Mouse (Mus musculus) midbrain, embryonic 13.5 days (tissue): ENCODE measurements around the gene Dmwd. TPM values are rescaled to one million over a fixed set of nuclear protein-coding genes. Genes with fewer than 3 reads are reported as not detected.

Experiments
- ATAC-seq: fragments of 200-750 bp; cut with Nextera tagmentation; 2 replicates; pipeline ENCODE4 v1.8.0; 2017; ENCODE audit warnings: mild to moderate bottlenecking, moderate TSS enrichment, moderate library complexity
- H3K27ac ChIP-seq: fragments of 300-500 bp; sonication (generic); 2 replicates; pipeline ENCODE4 v1.5.1; 2015; ENCODE audit warnings: inconsistent platforms, mild to moderate bottlenecking, moderate library complexity
- H3K27me3 ChIP-seq: fragments of 300-500 bp; sonication (generic); 2 replicates; pipeline ENCODE4 v1.6.1; 2015; ENCODE audit warnings: mild to moderate bottlenecking, inconsistent platforms
- H3K36me3 ChIP-seq: fragments of 300-500 bp; sonication (generic); 2 replicates; pipeline ENCODE4 v1.6.1; 2015; ENCODE audit warnings: mild to moderate bottlenecking, inconsistent platforms
- H3K4me1 ChIP-seq: fragments of 300-500 bp; sonication (generic); replicated peaks from 2 replicates; pipeline ENCODE4 v1.6.1; 2015; ENCODE audit warnings: inconsistent platforms
- H3K4me2 ChIP-seq: fragments of 300-500 bp; sonication (generic); replicated peaks from 2 replicates; pipeline ENCODE4 v1.6.1; 2015; ENCODE audit warnings: moderate library complexity, mild to moderate bottlenecking, inconsistent platforms
- H3K4me3 ChIP-seq: fragments of 300-500 bp; sonication (generic); replicated peaks from 2 replicates; pipeline ENCODE4 v1.5.1; 2015; ENCODE audit warnings: mild to moderate bottlenecking, inconsistent platforms
- H3K9ac ChIP-seq: fragments of 300-500 bp; sonication (generic); replicated peaks from 2 replicates; pipeline ENCODE4 v1.6.1; 2015; ENCODE audit warnings: mild to moderate bottlenecking, inconsistent platforms
- H3K9me3 ChIP-seq: fragments of 300-500 bp; sonication (generic); 2 replicates; pipeline ENCODE4 v1.6.1; 2016; ENCODE audit warnings: mild to moderate bottlenecking, inconsistent platforms
- WGBS: fragments of 180-500 bp; shearing (Covaris S2); methylation state at CpG from one replicate; pipeline ENCODE4 v1.1.7; 2015; 5-methylcytosine and 5-hydroxymethylcytosine counted together
- polyA plus RNA-seq: library from polyadenylated mRNA; unstranded; fragments of >200 nt; fragmentation: Nextera tagmentation; extraction: Ambion mirVana; gene quantifications from 2 replicates; pipeline ENCODE4 v1.2.1, GENCODE M21; 2015

The Dmwd gene
- polyA plus RNA-seq, 1 experiment from 2014 or later, result 25.3 TPM

- H3K9me3 ChIP-seq, result no peaks in the 10 kb centered on the region
- H3K27ac ChIP-seq, result no peak overlapping the region
- no peak overlapping the region for H3K9ac ChIP-seq
- no peaks in the 10 kb centered on the region for H3K36me3 ChIP-seq
- H3K4me2 ChIP-seq, result no peak overlapping the region
- ATAC-seq, result no peak
- H3K4me1 ChIP-seq, result peaks cover 44% of the 10 kb centered on the region
- H3K27me3 ChIP-seq, result peaks cover 10% of the 10 kb centered on the region; the same call in 1 of the 2 replicates
- no peak overlapping the region for H3K4me3 ChIP-seq
These were observed 21.8 kb downstream of the Dmwd start for GRCm38 (mm10) chr7:19097863-19098262.

DNA sequence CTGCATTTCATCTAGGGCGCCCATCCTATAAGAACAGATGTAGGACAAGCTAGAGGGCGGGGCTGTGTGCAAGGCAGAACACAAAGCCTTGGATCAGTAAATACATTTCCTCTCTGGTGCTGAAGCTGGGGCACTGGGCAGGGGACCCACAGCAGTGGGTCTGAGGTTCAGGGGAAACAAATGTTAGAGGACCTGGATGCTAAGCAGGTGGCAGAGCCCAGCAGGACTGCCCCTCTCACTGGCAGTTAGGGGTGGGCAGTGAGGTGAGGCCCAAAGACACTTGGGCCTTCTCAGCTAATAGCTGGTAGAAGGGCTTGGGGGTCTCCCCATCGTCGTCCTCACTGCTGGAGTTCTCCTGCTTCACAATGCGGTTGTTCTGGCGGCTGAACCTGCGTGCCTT is 22.8 kb downstream of the Dmwd start:
- no peaks in the 10 kb centered on the region for H3K9me3 ChIP-seq
- H3K9ac ChIP-seq, result no peak overlapping the region; the same call in 1 of the 2 replicates
- WGBS, result 61% methylated on average over 7 of the region's 7 CpGs
- H3K4me2 ChIP-seq, result no peak overlapping the region
- peaks cover 34% of the 10 kb centered on the region for H3K4me1 ChIP-seq
- ATAC-seq, result no peak
- H3K27me3 ChIP-seq, result peaks cover 10% of the 10 kb centered on the region; the same call in 1 of the 2 replicates
- H3K27ac ChIP-seq, result no peak overlapping the region
- H3K4me3 ChIP-seq, result no peak overlapping the region
- no peaks in the 10 kb centered on the region for H3K36me3 ChIP-seq

GRCm38 (mm10) chr7:19100290-19100689 is 24.3 kb downstream of the Dmwd start:
- Histone ChIP-seq H3K4me2 (no peak overlapping the region), H3K9me3 (no peaks in the 10 kb centered on the region), H3K9ac (no peak overlapping the region), H3K36me3 (no peaks in the 10 kb centered on the region), H3K27me3 (peaks cover 6% of the 10 kb centered on the region; the same call in 1 of the 2 replicates), H3K4me1 (peaks cover 20% of the 10 kb centered on the region), H3K27ac (no peak overlapping the region), H3K4me3 (no peak overlapping the region)
- 79% methylated on average over 1 of the region's 1 CpGs for WGBS
- no peak for ATAC-seq

DNA sequence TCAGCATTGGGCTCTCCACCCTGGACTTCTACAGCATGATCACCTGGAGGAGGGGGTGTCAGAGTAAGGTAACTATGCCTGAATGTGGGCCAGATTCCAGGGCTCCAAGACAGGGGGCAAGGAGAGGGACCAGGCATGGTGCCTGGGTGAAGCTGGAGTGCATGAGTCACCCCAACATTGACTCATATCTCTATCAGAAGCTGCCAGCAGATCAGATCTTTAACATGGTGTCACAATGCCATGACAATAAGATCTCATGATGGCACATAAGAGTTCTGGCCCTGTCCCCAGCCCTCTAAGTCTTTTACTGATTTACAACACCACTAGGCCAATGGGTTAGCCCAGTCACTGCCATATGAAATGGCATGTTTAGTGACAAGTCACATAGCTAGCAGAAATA is 27.7 kb downstream of the Dmwd start:
- Histone ChIP-seq H3K4me1 (no peaks in the 10 kb centered on the region), H3K9me3 (no peaks in the 10 kb centered on the region), H3K4me3 (no peak overlapping the region), H3K36me3 (no peaks in the 10 kb centered on the region), H3K4me2 (no peak overlapping the region), H3K27me3 (no peaks in the 10 kb centered on the region), H3K9ac (no peak overlapping the region), H3K27ac (no peak overlapping the region)
- ATAC-seq, result no peak

- Histone ChIP-seq H3K9ac (no peak overlapping the region), H3K4me1 (no peaks in the 10 kb centered on the region), H3K27ac (no peak overlapping the region), H3K9me3 (no peaks in the 10 kb centered on the region), H3K27me3 (no peaks in the 10 kb centered on the region), H3K4me2 (no peak overlapping the region), H3K4me3 (no peak overlapping the region), H3K36me3 (no peaks in the 10 kb centered on the region)
- no peak for ATAC-seq
- 81% methylated on average over 2 of the region's 2 CpGs for WGBS
These were observed 28.5 kb downstream of the Dmwd start for GRCm38 (mm10) chr7:19104486-19104885.

DNA sequence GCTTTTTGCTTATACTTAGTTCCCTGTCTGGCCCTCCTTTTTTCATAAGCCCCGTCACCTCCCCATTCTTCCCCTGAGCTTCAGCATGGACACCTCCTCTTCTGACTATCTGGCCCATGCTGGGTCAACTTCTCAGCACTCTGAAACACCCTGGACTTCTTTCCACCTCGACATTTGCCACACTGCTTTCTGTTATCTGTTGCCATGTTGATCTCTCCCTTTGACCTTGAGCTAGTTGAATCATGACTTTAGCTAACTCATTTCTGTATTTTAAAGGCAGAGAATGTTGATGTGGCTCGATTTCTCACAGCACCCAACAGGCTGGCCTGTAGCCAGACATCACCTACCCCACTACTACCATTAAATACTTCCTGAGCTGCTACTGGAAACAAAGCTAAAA is 31.4 kb downstream of the Dmwd start:
- Histone ChIP-seq H3K9me3 (no peaks in the 10 kb centered on the region), H3K36me3 (no peaks in the 10 kb centered on the region), H3K4me3 (no peak overlapping the region), H3K27ac (no peak overlapping the region), H3K4me1 (no peaks in the 10 kb centered on the region), H3K9ac (no peak overlapping the region), H3K4me2 (no peak overlapping the region), H3K27me3 (no peaks in the 10 kb centered on the region)
- WGBS, result 70% methylated on average over 3 of the region's 3 CpGs
- ATAC-seq, result no peak

DNA sequence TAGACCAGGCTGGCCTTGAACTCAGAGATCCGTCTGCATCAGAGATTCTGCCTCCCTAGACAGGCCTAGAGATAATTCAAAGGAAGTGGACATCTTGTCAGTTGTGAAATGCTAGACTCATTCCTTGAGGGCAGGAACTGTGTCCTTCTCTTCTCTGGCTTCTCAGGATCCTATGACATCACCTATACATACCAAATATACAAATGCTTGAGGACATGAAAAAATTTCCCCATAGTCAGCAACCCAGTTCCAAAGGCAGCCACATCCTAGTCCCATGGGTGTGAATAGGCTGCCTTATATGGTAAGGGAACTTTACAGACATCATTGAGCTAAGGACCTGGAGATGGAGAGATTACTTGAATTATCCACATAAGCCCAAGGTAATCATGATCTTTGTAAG is 33.5 kb downstream of the Dmwd start:
- WGBS, result 84% methylated on average over 1 of the region's 1 CpGs
- Histone ChIP-seq H3K4me3 (no peak overlapping the region), H3K4me1 (no peaks in the 10 kb centered on the region), H3K27ac (no peak overlapping the region), H3K27me3 (no peaks in the 10 kb centered on the region), H3K36me3 (no peaks in the 10 kb centered on the region), H3K9me3 (no peaks in the 10 kb centered on the region), H3K9ac (no peak overlapping the region), H3K4me2 (no peak overlapping the region)
- ATAC-seq, result no peak

DNA sequence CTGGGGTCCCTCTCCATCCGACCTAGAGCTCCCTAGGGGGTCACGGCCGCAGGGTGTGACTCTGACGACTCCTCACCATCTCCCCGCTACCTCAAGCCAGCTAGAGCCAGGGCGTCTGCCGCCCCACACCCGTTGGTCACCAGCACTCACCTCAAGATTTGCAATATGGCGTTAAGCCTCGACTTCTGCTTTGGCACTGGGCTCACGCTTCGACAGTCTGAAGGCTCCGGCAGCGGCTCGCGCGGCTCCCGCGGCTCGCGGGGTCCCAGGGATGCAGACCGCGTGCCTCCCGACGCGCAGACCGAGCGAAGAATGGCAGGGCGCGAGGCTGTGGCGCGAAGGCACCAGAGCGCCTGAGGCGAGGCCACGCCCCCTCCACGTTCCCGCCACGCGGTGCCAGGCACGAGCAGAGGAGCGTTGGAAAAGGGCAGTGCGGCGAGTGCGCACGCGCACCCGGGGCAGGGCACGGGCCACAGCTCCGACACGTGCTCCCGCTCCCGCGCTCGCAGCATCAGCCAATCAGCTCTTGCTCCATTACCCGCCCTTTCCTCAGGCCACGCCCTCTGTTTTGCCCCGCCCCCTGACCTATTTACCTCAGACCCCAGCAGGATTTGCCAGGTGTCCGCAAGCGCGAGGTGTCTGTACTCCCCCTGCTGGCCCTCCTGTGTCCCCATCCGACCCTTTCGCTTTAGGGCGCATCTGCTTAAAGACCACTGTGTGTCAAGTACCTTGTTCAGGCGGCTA is 42.2 kb downstream of the Dmwd start, which contains the start of gene Gm4969:
Gene Gm4969, minus strand, starts transcription at position 341 of the 744 bp plus-strand sequence.
- no peaks in the 10 kb centered on the region for H3K9me3 ChIP-seq
- 0 out of 2 replicates have a peak within 1 kb of the TSS, but pooled peaks have one; percentile 10 for H3K9ac ChIP-seq
- ATAC-seq, result peak; percentile 25; the same call in 1 of the 2 replicates

DNA sequence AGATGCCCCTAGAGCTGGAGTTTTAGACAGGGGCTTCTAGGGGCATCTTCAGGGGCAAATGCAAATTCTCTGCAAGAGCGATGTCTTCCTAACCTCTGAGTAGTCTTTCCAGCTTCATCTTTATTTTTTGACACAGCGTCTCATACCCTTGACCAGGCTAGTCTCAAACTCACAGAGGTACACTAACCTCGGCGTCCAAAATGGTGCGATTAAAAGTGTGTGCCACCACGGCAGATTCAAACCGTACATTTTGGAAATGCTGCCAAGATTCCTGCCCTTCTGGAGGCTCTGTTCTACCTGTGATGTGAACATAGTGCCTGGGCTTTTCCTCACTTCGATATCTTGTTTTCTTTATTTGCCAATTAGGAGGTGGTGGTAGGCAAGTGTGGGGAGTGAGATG is 43.1 kb downstream of the Dmwd start:
- Histone ChIP-seq H3K27me3 (peaks cover 12% of the 10 kb centered on the region), H3K4me2 (no peak overlapping the region), H3K27ac (no peak overlapping the region), H3K4me3 (no peak overlapping the region), H3K9me3 (no peaks in the 10 kb centered on the region), H3K9ac (no peak overlapping the region), H3K4me1 (peaks cover 23% of the 10 kb centered on the region), H3K36me3 (no peaks in the 10 kb centered on the region)
- peak; percentile 35 for ATAC-seq
- WGBS, result 94% methylated on average over 8 of the region's 8 CpGs

More for the DNA sequence above, 42.2 kb downstream of the Dmwd start, which contains the start of gene Gm4969:
- Histone ChIP-seq H3K27me3 (peaks cover 12% of the 10 kb centered on the region), H3K4me1 (peaks cover 23% of the 10 kb centered on the region), H3K27ac (no peak within 1 kb of the TSS), H3K4me2 (peak within 1 kb of the TSS; percentile 48), H3K4me3 (peak within 1 kb of the TSS; percentile 31), H3K36me3 (no peaks in the 10 kb centered on the region)
- WGBS, result 25% methylated on average over 45 of the region's 64 CpGs

- Histone ChIP-seq H3K27ac (peak within 1 kb of the TSS; percentile 55; the same call in 1 of the 2 replicates), H3K9ac (peak within 1 kb of the TSS; percentile 80), H3K4me1 (peaks cover 23% of the 10 kb centered on the region), H3K4me2 (peak within 1 kb of the TSS; percentile 85), H3K36me3 (no peaks in the 10 kb centered on the region), H3K4me3 (peak within 1 kb of the TSS; percentile 62), H3K9me3 (no peaks in the 10 kb centered on the region), H3K27me3 (peaks cover 12% of the 10 kb centered on the region)
- peak; percentile 97 for ATAC-seq
- 3% methylated on average over 34 of the region's 34 CpGs for WGBS
These were observed 43.8 kb downstream of the Dmwd start, which contains the start of gene Fbxo46 for GRCm38 (mm10) chr7:19119631-19120429. Fbxo46 (plus strand) TSS chr7:19119859.

DNA sequence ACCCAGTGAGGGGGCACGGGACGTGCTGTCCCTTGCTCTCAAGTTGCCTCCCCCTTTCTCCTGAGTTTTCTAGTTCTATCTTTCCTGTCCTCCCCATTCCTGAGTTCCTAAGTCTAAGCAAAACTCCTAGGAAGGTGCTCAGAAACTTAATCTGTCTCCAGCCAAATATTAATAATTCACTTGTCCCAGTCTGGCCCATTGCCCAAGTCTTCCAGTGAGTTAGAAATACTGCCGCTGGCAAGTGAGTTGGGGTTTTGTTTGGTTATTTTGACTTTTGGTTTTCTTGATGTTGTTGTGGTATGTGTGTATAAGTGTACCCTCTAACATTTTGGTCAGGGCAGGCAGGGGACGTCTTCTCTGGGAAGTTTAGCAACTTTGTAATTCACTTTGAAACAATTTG is 45.7 kb downstream of the Dmwd start:
- Histone ChIP-seq H3K4me3 (no peak overlapping the region), H3K4me1 (peaks cover 23% of the 10 kb centered on the region), H3K27me3 (peaks cover 12% of the 10 kb centered on the region), H3K27ac (no peak overlapping the region), H3K36me3 (no peaks in the 10 kb centered on the region), H3K9ac (no peak overlapping the region), H3K9me3 (no peaks in the 10 kb centered on the region), H3K4me2 (no peak overlapping the region)
- no peak for ATAC-seq
- 94% methylated on average over 4 of the region's 4 CpGs for WGBS

DNA sequence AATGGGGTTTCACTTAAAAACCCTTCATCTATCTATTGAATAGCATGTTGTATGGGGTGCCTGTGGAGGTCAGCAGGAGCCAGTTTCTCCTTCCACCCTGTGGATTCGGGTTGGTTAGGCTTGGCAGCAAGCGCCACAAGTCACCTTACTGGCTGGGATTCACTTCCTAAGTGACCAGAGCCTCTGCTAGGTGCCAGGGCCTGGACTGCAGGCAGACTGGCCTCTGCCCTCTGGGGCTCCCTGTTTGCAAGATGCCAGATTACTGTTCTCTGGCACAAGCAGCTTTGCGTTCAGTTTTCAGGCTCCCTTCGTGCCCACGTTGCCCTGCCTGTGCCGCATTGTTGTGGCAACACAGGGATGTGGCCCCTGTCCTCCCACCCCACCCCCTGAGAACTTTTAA is 48.7 kb downstream of the Dmwd start:
- WGBS, result 91% methylated on average over 6 of the region's 6 CpGs
- ATAC-seq, result no peak
- no peaks in the 10 kb centered on the region for H3K9me3 ChIP-seq

More for the DNA sequence above, 48.7 kb downstream of the Dmwd start:
- Histone ChIP-seq H3K27ac (no peak overlapping the region), H3K4me2 (no peak overlapping the region), H3K36me3 (peaks cover 12% of the 10 kb centered on the region), H3K4me3 (no peak overlapping the region), H3K4me1 (peaks cover 18% of the 10 kb centered on the region), H3K27me3 (no peaks in the 10 kb centered on the region), H3K9ac (no peak overlapping the region)
